Mouse (Mus musculus) heart, adult 18-20 months (tissue): ENCODE data around the gene Atpaf1. TPM values are rescaled to one million over a fixed set of nuclear protein-coding genes. Genes with fewer than 3 reads are reported as not detected.
A peak's percentile ranks its signal among the peaks of the same experiment; 100 is the strongest.

Source experiments
- DNase-seq, 2 experiments: peaks; one replicate each; pipeline ENCODE4 v3.0.0; 2021 to 2022; ENCODE audit warnings: mixed read lengths in 1 of 2
- total RNA-seq, 2 experiments: library from RNA; stranded (reverse); gene quantifications; 2 replicates each; pipeline ENCODE4 v1.2.3; 2021

Gene Atpaf1
- total RNA-seq, 2 experiments from 2014 or later = 105 to 129 TPM

- no peak for DNase-seq
These were observed 64.5 kb downstream of the Atpaf1 start for GRCm38 (mm10) chr4:115848990-115849677.

- DNase-seq = no peak
These were observed 65.5 kb downstream of the Atpaf1 start for GRCm38 (mm10) chr4:115850111-115850510.

GRCm38 (mm10) chr4:115850631-115851030 is 66.0 kb downstream of the Atpaf1 start:
- no peak for DNase-seq

GRCm38 (mm10) chr4:115851569-115851968 is 67.0 kb downstream of the Atpaf1 start:
- DNase-seq = no peak

GRCm38 (mm10) chr4:115855100-115855499 is 70.5 kb downstream of the Atpaf1 start:
- DNase-seq = no peak

GRCm38 (mm10) chr4:115855609-115856008 is 71.0 kb downstream of the Atpaf1 start:
- no peak for DNase-seq

GRCm38 (mm10) chr4:115856282-115856681 is 71.7 kb downstream of the Atpaf1 start:
- no peak for DNase-seq

GRCm38 (mm10) chr4:115857293-115857883 is 72.8 kb downstream of the Atpaf1 start:
- peak in 1 of 2 experiments; percentile 64 for DNase-seq

- no peak for DNase-seq
These were observed 78.7 kb downstream of the Atpaf1 start for GRCm38 (mm10) chr4:115863352-115863751.

- DNase-seq = no peak
These were observed 79.3 kb downstream of the Atpaf1 start for GRCm38 (mm10) chr4:115863880-115864279.

Other genes starting within 250 kb of the Atpaf1 start
- gene Cyp4a31, start 221.2 kb upstream of the Atpaf1 start, total RNA-seq = not detected
- not detected for gene Cyp4a32, start 183.8 kb upstream of the Atpaf1 start, total RNA-seq
- gene Cyp4b1, start 137.1 kb upstream of the Atpaf1 start, total RNA-seq = 10 to 100 TPM; 29.4 to 33.2 TPM
- 10 to 100 TPM; 38.8 to 43.8 TPM for gene Efcab14, start 47.1 kb upstream of the Atpaf1 start, total RNA-seq
- gene Tex38, start 3.8 kb upstream of the Atpaf1 start, total RNA-seq = 1 to 10 TPM in 1 of 2 experiments, under 1 TPM in 1; 0.45 to 1.9 TPM
- gene Mob3c, start 43.3 kb downstream of the Atpaf1 start, total RNA-seq = 1 to 10 TPM; 5.0 to 5.3 TPM
- gene Mknk1, start 54.4 kb downstream of the Atpaf1 start, total RNA-seq = 10 to 100 TPM; 20.6 to 22.0 TPM
- not detected for gene Kncn, start 99.6 kb downstream of the Atpaf1 start, total RNA-seq
- gene 6430628N08Rik, start 105.9 kb downstream of the Atpaf1 start, total RNA-seq = not detected
- gene Dmbx1, start 155.1 kb downstream of the Atpaf1 start, total RNA-seq = not detected
- gene Faah, start 233.1 kb downstream of the Atpaf1 start, total RNA-seq = 1 to 10 TPM in 1 of 2 experiments, not detected in 1; 1.0 TPM